Mouse (Mus musculus) bone marrow, adult 2 months (tissue): ENCODE data around the gene Trp53.

ENCODE experiments used
- CTCF ChIP-seq: fragments of 200-500 bp; IDR thresholded peaks from 2 replicates; pipeline ENCODE4 v1.5.1; 2011; ENCODE audit warnings: low read length, control low read depth; ENCODE audit not compliant: control insufficient read depth, insufficient read depth
- POLR2A ChIP-seq: fragments of 200-500 bp; IDR thresholded peaks from 2 replicates; pipeline ENCODE4 v1.6.1; 2011; ENCODE audit warnings: low read depth, mild to moderate bottlenecking, control low read depth, low read length, borderline replicate concordance; ENCODE audit not compliant: control insufficient read depth

- TF ChIP-seq CTCF (no peak), POLR2A (no peak)
These were observed 11.9 kb downstream of the Trp53 start for GRCm38 (mm10) chr11:69591899-69592637.
